Mouse (Mus musculus): ENCODE measurements around the gene Nav3. TPM values are rescaled to one million over a fixed set of nuclear protein-coding genes. Genes with fewer than 3 reads are reported as not detected.

Gene Nav3
- polyA plus RNA-seq, 1 experiment from 2014 or later = 1.0 TPM

DNA sequence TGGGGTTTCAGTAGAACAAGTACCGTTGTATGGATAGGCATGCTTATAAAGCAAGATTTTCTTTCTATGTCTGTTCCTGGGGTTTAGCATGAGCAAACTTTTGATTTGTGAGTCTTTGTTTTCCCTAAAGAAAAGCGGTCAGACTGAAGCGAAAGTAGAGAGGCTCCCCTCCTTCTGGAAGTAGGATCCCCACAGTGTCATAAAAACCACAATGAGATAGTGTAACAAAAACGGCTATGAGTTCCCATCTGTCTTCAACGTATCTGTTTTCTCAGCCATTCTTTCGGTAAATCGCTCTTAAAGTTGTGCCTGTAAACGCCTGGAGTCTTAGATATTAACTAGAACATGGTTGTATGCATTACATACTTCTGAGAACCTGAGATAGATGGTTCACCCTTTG, 479.7 kb downstream of the Nav3 start:
- DNase-seq (ENCODE audit: extremely low spot score, low spot score) = no peak
- Histone ChIP-seq H3K4me3 (no peak overlapping the region), H3K27me3 (ENCODE audit: poor library complexity, severe bottlenecking) (no peaks in the 10 kb centered on the region), H3K9me3 (no peaks in the 10 kb centered on the region), H3K4me1 (no peaks in the 10 kb centered on the region), H3K36me3 (replicated peaks) (no peaks in the 10 kb centered on the region), H3K27ac (no peak overlapping the region)
- 91% methylated on average over 8 of the region's 8 CpGs for WGBS

DNA sequence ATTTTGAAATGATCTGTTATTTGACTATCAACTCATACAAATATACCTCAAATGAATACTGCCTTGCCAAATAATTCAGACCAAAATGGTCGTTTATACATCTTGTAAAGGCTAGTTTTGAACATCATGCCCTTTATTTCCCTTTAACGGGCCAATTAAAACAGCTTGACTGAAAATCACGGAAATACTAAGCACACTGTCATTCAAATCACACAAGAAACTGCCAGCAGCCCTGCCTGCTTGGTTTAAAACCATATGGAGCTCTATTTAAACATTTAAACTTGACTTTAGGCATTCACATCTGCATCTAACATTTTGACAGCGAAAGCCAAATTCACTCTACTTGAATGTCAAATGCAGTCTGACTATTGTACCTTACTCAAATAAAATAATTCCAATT, 481.8 kb downstream of the Nav3 start:
- Histone ChIP-seq H3K9me3 (no peaks in the 10 kb centered on the region), H3K27me3 (ENCODE audit: poor library complexity, severe bottlenecking) (no peaks in the 10 kb centered on the region), H3K4me1 (no peaks in the 10 kb centered on the region), H3K36me3 (replicated peaks) (no peaks in the 10 kb centered on the region), H3K4me3 (no peak overlapping the region), H3K27ac (no peak overlapping the region)
- no peak for DNase-seq (ENCODE audit: extremely low spot score, low spot score)
- WGBS = 82% methylated on average over 4 of the region's 4 CpGs

DNA sequence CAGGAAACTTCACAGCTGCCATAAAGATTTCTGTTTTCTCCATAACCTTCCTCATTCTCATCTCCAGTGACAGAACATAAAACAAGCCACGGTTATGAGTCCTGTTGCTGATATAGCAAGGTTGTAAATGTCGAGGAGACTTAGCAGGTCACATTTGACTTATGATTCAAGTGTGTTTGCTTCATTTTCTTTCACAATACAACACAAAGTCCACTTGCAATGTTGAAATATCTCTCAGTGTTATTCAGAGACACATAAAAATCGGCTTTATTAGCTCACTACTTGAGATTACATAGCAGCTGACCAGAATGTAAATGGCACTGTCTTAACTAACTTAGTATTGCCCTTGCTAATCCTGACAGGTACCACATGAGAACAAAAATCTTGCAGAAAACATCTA, 482.5 kb downstream of the Nav3 start:
- no peak overlapping the region for H3K4me3 ChIP-seq
- WGBS = 90% methylated on average over 3 of the region's 3 CpGs
- no peaks in the 10 kb centered on the region for H3K27me3 ChIP-seq (ENCODE audit: poor library complexity, severe bottlenecking)
- H3K4me1 ChIP-seq = no peaks in the 10 kb centered on the region
- no peak for DNase-seq (ENCODE audit: extremely low spot score, low spot score)
- no peak overlapping the region for H3K27ac ChIP-seq
- no peaks in the 10 kb centered on the region for H3K9me3 ChIP-seq
- no peaks in the 10 kb centered on the region for H3K36me3 ChIP-seq (replicated peaks)

DNA sequence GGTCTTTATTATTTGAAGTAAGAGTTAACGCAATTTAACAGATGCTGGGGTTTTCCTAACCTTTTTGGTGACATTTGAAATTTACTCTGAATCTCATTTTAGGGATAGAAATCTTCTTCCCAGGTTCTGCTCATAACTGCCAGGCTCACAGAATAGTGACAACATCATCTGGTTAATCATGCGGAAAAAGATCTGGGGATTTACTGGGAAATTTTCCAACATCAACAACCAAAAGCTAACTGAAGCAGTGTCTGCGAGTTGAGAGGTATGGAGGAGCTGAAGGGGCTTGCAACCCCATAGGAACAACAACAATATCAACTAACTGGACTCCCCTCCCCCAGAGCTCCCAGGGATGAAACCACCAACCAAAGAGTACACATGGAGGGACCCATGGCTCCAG, 505.7 kb downstream of the Nav3 start:
- Histone ChIP-seq H3K4me3 (no peak overlapping the region), H3K27ac (no peak overlapping the region), H3K9me3 (no peaks in the 10 kb centered on the region), H3K27me3 (ENCODE audit: poor library complexity, severe bottlenecking) (no peaks in the 10 kb centered on the region), H3K4me1 (no peaks in the 10 kb centered on the region), H3K36me3 (replicated peaks) (no peaks in the 10 kb centered on the region)
- no peak for DNase-seq (ENCODE audit: extremely low spot score, low spot score)
- 83% methylated on average over 3 of the region's 3 CpGs for WGBS

DNA sequence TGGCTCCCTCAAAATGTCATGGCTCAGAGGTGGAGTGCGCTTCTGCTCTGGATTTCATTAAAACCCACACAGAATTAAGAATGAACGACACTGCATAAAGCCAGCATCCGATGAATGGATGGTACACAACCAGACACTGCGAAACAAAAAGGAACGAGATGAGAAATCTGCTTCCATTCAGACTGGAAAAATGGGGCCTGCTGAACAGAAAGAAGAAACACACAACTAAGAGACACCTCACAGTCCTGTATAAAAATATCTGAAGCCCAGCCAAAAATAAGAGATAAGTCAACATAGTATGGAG, 526.7 kb downstream of the Nav3 start:
- Histone ChIP-seq H3K4me3 (no peak overlapping the region), H3K27me3 (ENCODE audit: poor library complexity, severe bottlenecking) (no peaks in the 10 kb centered on the region), H3K27ac (no peak overlapping the region), H3K4me1 (peaks cover 14% of the 10 kb centered on the region), H3K36me3 (replicated peaks) (no peaks in the 10 kb centered on the region), H3K9me3 (no peaks in the 10 kb centered on the region)
- no peak for DNase-seq (ENCODE audit: extremely low spot score, low spot score)
- 75% methylated on average over 5 of the region's 5 CpGs for WGBS

DNA sequence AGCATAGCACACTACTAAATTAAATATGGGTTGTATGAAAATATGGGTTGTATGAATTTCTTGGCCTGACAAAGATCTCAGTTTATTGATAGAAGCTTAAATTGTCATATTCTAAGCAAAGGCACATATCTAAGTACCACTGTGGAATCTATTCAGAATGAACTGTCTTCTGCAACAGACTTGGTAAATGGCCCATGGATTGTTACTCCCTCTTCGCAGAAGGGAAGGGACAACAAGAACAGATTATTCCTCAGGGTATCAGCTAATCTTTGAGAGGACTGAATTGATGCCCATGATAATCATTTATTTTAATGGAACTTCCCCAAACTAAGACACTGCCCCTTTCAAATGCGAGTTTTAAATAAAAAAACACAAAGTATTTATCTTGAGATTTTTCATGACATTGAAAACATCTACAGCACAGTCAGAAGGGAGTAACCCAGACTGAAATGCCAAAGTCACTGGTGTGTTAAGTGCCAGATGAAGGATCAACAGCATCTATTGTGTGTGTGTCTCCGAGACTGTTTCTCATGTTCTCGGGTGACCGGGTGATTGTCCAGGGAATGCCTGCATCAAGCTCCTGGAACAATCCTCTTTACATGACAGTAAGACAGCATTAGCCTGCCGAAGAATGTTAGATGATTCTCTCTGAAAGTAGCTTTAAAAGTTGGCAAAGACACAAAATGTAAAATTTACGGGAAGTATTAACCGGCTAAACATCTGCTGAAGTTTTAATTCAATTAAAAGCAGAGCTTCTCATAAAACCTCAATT, 527.3 kb downstream of the Nav3 start:
- H3K27ac ChIP-seq = no peak overlapping the region
- no peak for DNase-seq (ENCODE audit: extremely low spot score, low spot score)
- no peaks in the 10 kb centered on the region for H3K36me3 ChIP-seq (replicated peaks)
- H3K27me3 ChIP-seq (ENCODE audit: poor library complexity, severe bottlenecking) = no peaks in the 10 kb centered on the region
- peaks cover 14% of the 10 kb centered on the region for H3K4me1 ChIP-seq
- WGBS = 60% methylated on average over 8 of the region's 8 CpGs
- H3K4me3 ChIP-seq = no peak overlapping the region
- no peaks in the 10 kb centered on the region for H3K9me3 ChIP-seq

DNA sequence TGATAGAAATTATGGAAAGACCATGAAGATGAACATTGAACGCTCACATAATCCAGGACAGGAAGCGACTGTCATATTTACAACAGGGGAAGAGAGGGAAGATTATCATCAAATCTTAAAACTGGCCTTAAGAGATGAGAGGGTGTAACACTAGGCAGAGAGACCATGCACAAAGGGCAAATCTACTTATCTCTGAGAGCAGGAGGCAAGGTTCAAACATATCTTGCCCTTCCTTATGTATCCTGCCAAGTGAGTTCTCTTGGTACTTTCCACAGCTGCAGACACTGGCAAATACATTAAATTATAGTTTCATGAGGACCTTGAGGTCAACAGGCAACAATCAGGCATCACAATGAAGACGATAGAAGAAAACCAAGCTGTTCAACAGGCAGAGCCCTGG, 529.9 kb downstream of the Nav3 start:
- no peak for DNase-seq (ENCODE audit: extremely low spot score, low spot score)
- H3K27ac ChIP-seq = no peak overlapping the region
- H3K9me3 ChIP-seq = no peaks in the 10 kb centered on the region
- peaks cover 18% of the 10 kb centered on the region for H3K4me1 ChIP-seq
- H3K4me3 ChIP-seq = no peak overlapping the region
- H3K36me3 ChIP-seq (replicated peaks) = no peaks in the 10 kb centered on the region
- H3K27me3 ChIP-seq (ENCODE audit: poor library complexity, severe bottlenecking) = no peaks in the 10 kb centered on the region
- WGBS = 88% methylated on average over 3 of the region's 3 CpGs

DNA sequence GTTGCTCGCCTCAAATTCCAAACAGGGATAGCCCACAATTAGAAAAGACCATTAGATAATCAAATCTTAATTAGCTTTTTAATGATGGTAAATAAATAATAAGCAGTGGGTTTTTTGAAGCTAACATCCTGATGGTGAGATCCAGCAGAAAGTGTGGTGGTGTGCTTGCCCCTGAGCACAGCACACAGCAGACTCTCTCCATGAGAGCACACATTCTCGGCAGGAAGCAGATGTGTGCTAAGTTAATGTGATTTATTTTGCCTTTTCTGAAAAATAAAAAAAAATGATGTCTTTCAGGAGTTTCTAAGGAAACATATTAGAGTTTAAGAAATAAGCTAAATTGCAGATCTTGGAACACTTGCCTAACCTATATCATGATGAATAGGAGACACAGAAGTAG, 531.9 kb downstream of the Nav3 start:
- no peaks in the 10 kb centered on the region for H3K27me3 ChIP-seq (ENCODE audit: poor library complexity, severe bottlenecking)

DNA sequence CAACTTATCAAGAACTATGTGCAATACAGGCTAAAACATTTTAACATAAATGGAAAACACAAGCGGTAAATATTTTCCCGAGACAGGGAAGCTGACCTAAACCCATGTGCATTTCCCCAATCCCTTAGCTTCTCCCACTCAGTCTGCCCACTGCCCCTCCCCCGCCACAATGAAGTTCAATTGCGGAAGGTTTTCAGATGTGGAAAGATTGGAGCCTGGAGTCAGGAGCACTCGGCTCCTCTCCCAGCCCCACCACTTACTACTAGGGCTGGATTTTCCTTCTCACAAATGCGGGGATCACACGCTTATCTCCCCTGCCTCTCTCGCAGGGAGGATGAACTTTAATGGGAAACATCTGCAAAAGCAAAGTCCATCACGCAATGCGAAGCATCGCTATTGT, 534.6 kb downstream of the Nav3 start:
- Histone ChIP-seq H3K36me3 (replicated peaks) (no peaks in the 10 kb centered on the region), H3K9me3 (no peaks in the 10 kb centered on the region), H3K4me1 (peaks cover 8% of the 10 kb centered on the region), H3K4me3 (no peak overlapping the region), H3K27ac (no peak overlapping the region), H3K27me3 (ENCODE audit: poor library complexity, severe bottlenecking) (no peaks in the 10 kb centered on the region)
- 57% methylated on average over 11 of the region's 11 CpGs for WGBS
- DNase-seq (ENCODE audit: extremely low spot score, low spot score) = no peak

More for the DNA sequence above, 531.9 kb downstream of the Nav3 start:
- no peak for DNase-seq (ENCODE audit: extremely low spot score, low spot score)
- H3K36me3 ChIP-seq (replicated peaks) = no peaks in the 10 kb centered on the region
- 89% methylated on average over 2 of the region's 2 CpGs for WGBS
- no peaks in the 10 kb centered on the region for H3K9me3 ChIP-seq
- H3K4me1 ChIP-seq = peaks cover 18% of the 10 kb centered on the region
- H3K27ac ChIP-seq = no peak overlapping the region
- H3K4me3 ChIP-seq = no peak overlapping the region

DNA sequence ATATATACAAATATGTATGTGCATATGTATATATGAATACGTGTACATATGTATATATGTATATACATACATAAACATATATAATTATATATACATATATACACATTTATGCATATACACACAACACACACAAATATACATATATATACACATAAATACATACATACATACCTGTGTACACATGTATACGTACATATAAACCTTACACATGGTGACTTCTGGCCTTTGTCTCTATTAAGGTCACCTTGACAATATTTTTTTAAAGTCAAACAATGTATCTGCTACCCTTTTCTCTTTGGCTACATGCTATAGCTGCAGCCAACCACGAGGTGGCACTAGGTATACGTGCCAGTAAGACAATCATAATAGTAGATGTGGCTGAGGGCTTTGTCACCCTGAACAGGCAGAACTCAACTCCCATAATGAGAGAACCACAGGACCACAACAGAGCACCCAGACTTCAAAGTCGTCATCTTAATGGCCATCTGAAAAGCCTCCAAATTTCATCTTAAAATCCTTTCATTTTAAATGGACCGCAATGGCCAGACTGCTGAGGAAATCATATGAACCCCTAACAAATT, 535.3 kb downstream of the Nav3 start:
- no peak overlapping the region for H3K27ac ChIP-seq
- no peak overlapping the region for H3K4me3 ChIP-seq
- 15% methylated on average over 6 of the region's 6 CpGs for WGBS
- H3K27me3 ChIP-seq (ENCODE audit: poor library complexity, severe bottlenecking) = no peaks in the 10 kb centered on the region
- peak; percentile 58 for DNase-seq (ENCODE audit: extremely low spot score, low spot score)
- no peaks in the 10 kb centered on the region for H3K36me3 ChIP-seq (replicated peaks)
- H3K4me1 ChIP-seq = peaks cover 8% of the 10 kb centered on the region
- H3K9me3 ChIP-seq = no peaks in the 10 kb centered on the region

DNA sequence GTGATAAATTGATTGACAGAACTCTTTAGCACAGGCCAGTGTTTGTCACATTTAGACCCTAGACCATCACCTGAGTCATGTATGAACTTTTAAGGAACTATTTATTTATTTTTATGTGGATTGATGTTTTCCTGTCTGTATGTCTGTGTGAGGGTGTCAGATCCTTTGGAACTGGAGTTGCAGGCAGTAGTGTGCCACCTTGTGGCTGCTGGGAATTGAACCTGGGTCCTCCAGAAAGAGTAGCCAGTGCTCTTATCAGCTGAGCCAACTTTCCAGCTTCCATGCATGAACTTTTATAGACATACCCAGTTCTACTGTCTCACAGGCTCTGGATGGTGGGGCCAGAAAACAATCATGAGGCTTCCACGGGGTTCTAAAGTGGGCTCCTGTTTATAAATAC, 536.5 kb downstream of the Nav3 start:
- Histone ChIP-seq H3K4me3 (no peak overlapping the region), H3K27ac (no peak overlapping the region), H3K27me3 (ENCODE audit: poor library complexity, severe bottlenecking) (no peaks in the 10 kb centered on the region), H3K36me3 (replicated peaks) (no peaks in the 10 kb centered on the region), H3K4me1 (peaks cover 8% of the 10 kb centered on the region), H3K9me3 (no peaks in the 10 kb centered on the region)
- DNase-seq (ENCODE audit: extremely low spot score, low spot score) = no peak
- WGBS = 65% methylated on average over 1 of the region's 1 CpGs

DNA sequence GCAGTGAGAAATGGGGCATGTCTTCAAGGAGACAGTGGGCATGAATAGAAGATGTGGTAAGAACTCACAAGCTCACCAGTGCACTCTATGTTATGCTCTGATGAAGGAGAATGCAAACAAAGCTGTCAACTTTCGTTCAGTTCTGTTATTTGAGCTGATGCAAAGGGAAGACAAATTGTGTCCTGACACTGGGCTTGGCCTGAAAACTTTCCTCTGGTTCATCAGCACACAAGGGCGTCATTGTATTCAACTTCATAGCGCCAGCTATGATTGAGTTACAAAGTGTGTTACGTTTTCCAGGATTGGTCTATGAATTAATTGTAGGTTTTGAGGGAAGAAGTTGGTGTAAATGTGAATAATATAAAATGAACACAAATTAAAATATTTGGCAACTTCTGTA, 548.8 kb downstream of the Nav3 start:
- H3K4me3 ChIP-seq = no peak overlapping the region
- WGBS = 79% methylated on average over 4 of the region's 4 CpGs
- H3K36me3 ChIP-seq (replicated peaks) = no peaks in the 10 kb centered on the region
- H3K9me3 ChIP-seq = no peaks in the 10 kb centered on the region
- H3K4me1 ChIP-seq = no peaks in the 10 kb centered on the region
- H3K27ac ChIP-seq = no peak overlapping the region
- no peaks in the 10 kb centered on the region for H3K27me3 ChIP-seq (ENCODE audit: poor library complexity, severe bottlenecking)
- DNase-seq (ENCODE audit: extremely low spot score, low spot score) = no peak

DNA sequence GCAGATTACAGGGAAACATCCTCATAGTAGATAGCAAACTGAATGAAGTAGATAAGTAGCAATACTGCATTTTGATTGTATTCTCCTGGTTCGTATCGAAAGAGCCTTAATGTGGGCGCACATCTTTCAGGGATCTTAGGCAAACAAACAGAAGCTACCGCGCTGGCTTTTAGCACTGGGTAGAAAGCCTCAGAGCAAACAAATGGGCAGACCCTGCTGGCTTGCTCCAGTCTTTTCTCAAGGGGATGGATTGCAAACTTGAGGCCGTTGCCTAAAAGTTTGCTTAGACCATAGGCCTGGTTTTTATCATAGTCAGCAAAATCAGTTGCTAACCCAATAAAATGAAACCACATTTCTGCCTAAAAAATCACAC, 549.6 kb downstream of the Nav3 start:
- DNase-seq (ENCODE audit: extremely low spot score, low spot score) = no peak
- H3K4me3 ChIP-seq = no peak overlapping the region
- H3K27ac ChIP-seq = no peak overlapping the region
- 82% methylated on average over 6 of the region's 6 CpGs for WGBS
- H3K4me1 ChIP-seq = no peaks in the 10 kb centered on the region
- no peaks in the 10 kb centered on the region for H3K27me3 ChIP-seq (ENCODE audit: poor library complexity, severe bottlenecking)
- H3K36me3 ChIP-seq (replicated peaks) = no peaks in the 10 kb centered on the region
- H3K9me3 ChIP-seq = no peaks in the 10 kb centered on the region

Measured in forebrain, embryonic 10.5 days (tissue).